Comparison of ENCODE assay signal across 8 mouse cellular contexts in the genomic region with DNA sequence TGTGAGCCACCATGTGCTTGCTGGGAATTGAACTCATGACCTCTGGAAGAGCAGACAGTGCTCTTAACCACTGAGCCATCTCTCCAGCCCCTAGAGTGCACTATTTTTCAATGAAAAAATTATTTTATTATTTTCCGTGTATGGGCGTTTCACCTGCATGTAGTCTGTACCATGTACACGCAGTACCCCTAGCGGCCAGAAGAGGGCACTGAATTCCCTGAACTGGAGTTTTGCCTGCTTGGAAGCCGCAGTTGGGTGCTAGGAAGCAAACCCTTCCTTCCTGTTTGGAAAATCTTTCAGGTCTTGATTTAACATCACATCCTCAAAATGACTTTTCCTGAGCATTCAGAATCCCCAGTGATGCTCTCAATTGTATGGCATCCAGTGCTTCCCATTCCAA. TPM values are rescaled to one million over a fixed set of nuclear protein-coding genes. Genes with fewer than 3 reads are reported as not detected.
DNase-seq lines count a peak whose midpoint lies in the region; ATAC-seq and TF ChIP-seq lines count a peak whose summit lies in the region.
"Had no signal": no experiment of that assay in that cellular context is flagged by ENCODE, and none has a peak within 500 bp of the region (broad histone marks: within the 10 kb centered on the region; RNA-seq: fewer than 3 reads in every experiment).

No protein-coding gene starts in this region.

- no peak overlapping the region for H3K4me3 ChIP-seq in liver, embryonic 11.5 days (ENCODE audit: low read depth, low read length)
- no peak overlapping the region for H3K4me3 ChIP-seq in thymus, adult 2 months (ENCODE audit: control insufficient read depth, insufficient read depth, low read length)
- H3K4me3 ChIP-seq: neural tube, embryonic 13.5 days had no signal

- no peak for ATAC-seq in liver, embryonic 11.5 days (replicated peaks; ENCODE audit: low FRiP score)
- peak; percentile 58 for ATAC-seq in granulocyte monocyte progenitor cell, adult 5-6 weeks (replicated peaks; ENCODE audit: poor library complexity, severe bottlenecking)
- 0 out of 2 replicates have a peak, but pooled peaks have one; percentile 45 for ATAC-seq in megakaryocyte, adult 5-6 weeks (ENCODE audit: poor library complexity, severe bottlenecking)

- no peak overlapping the region for H3K27ac ChIP-seq in liver, embryonic 11.5 days (ENCODE audit: low read depth, low read length)
- no peak overlapping the region for H3K27ac ChIP-seq in thymus, adult 2 months (ENCODE audit: control insufficient read depth, insufficient read depth, low read length)
- H3K27ac ChIP-seq: neural tube, embryonic 13.5 days had no signal

- no peak overlapping the region for H3K4me2 ChIP-seq in liver, embryonic 11.5 days
- H3K4me2 ChIP-seq: neural tube, embryonic 13.5 days had no signal

- 12% methylated on average over 5 of the region's 5 CpGs for WGBS in liver, embryonic 11.5 days
- whole genome bisulfite sequencing in thymus, adult 2 months = 7% methylated on average over 5 of the region's 5 CpGs

- no peaks in the 10 kb centered on the region for H3K9me3 ChIP-seq in liver, embryonic 11.5 days (ENCODE audit: control insufficient read depth, low read length)

- TF ChIP-seq CTCF in thymus, adult 2 months (IDR thresholded peaks at IDR 0.05; ENCODE audit: borderline replicate concordance, control insufficient read depth, extremely low read depth, insufficient read depth, low read length, poor library complexity) = peak; percentile 51; the same call in 1 of the 2 replicates

- no peak overlapping the region for H3K9ac ChIP-seq in liver, embryonic 11.5 days (ENCODE audit: low read depth, low read length)
- H3K9ac ChIP-seq: neural tube, embryonic 13.5 days had no signal

- H3K27me3 ChIP-seq in liver, embryonic 11.5 days (replicated peaks; ENCODE audit: control insufficient read depth, insufficient read depth, low read length) = no peaks in the 10 kb centered on the region
- no peaks in the 10 kb centered on the region for H3K27me3 ChIP-seq in thymus, adult 2 months (ENCODE audit: control insufficient read depth, insufficient read depth, low read length)
- H3K27me3 ChIP-seq: neural tube, embryonic 13.5 days had no signal

- DNase-seq in liver (peak; percentile 76), NIH3T3 (ENCODE audit: low read depth) (peak; percentile 60)
- DNase-seq in liver, embryonic 11.5 days (ENCODE audit: low spot score) = no peak
- DNase-seq in c-Kit-negative CD71-positive TER-119-positive erythroid progenitor cells, embryonic 14.5 days (ENCODE audit: low read depth, low spot score) = peak; percentile 56
- peak; percentile 74 for DNase-seq in thymus, adult 2 months

- H3K4me1 ChIP-seq in liver, embryonic 11.5 days (replicated peaks; ENCODE audit: control insufficient read depth, insufficient read depth, low read length) = no peaks in the 10 kb centered on the region
- H3K4me1 ChIP-seq in thymus, adult 2 months (replicated peaks; ENCODE audit: control insufficient read depth, insufficient read depth, low read length) = no peaks in the 10 kb centered on the region
- H3K4me1 ChIP-seq: neural tube, embryonic 13.5 days had no signal

- no peak for TF ChIP-seq POLR2A in thymus, adult 2 months (IDR thresholded peaks at IDR 0.05; ENCODE audit: control insufficient read depth, extremely low read depth, insufficient read depth, low read length, poor library complexity)

- peaks cover 4% of the 10 kb centered on the region; the same call in 1 of the 2 replicates for H3K36me3 ChIP-seq in liver, embryonic 11.5 days (ENCODE audit: control insufficient read depth, insufficient read depth, low read length)
- no peaks in the 10 kb centered on the region for H3K36me3 ChIP-seq in thymus, adult 2 months (ENCODE audit: control insufficient read depth, insufficient read depth, low read length)
- H3K36me3 ChIP-seq: neural tube, embryonic 13.5 days had no signal

RNA-seq across cellular contexts. Expression of gene Kpnb1, which starts 10.9 kb away (rescaled TPM):
- 78.9 and 84.4 TPM in 2 replicates for polyA plus RNA-seq in liver, embryonic 11.5 days (2014; fragmentation: Nextera tagmentation; extraction: Ambion mirVana)
- total RNA-seq in granulocyte monocyte progenitor cell, adult 5-6 weeks (2014; fragmentation: Nextera tagmentation) = 165 and 169 TPM in 2 replicates
- 300 and 382 TPM in 2 replicates for total RNA-seq in granulocyte monocyte progenitor cell, adult 5-6 weeks (2017)
- total RNA-seq in megakaryocyte, adult 5-6 weeks (2015) = 86.9 and 93.7 TPM in 2 replicates
- 196 and 233 TPM in 2 replicates for total RNA-seq in megakaryocyte, adult 5-6 weeks (2017)
- polyA plus RNA-seq in thymus, adult 2 months (2012; rRNA removed) = 60.8 and 64.1 TPM in 2 replicates

RNA-seq across cellular contexts. Expression of gene Tbkbp1, which starts 47.3 kb away (rescaled TPM):
- polyA plus RNA-seq in liver, embryonic 11.5 days (2014; fragmentation: Nextera tagmentation; extraction: Ambion mirVana) = 5.4 and 5.5 TPM in 2 replicates
- 8.0 and 8.5 TPM in 2 replicates for total RNA-seq in granulocyte monocyte progenitor cell, adult 5-6 weeks (2014; fragmentation: Nextera tagmentation)
- 1.1 and 6.6 TPM in 2 replicates for total RNA-seq in granulocyte monocyte progenitor cell, adult 5-6 weeks (2017)
- total RNA-seq in megakaryocyte, adult 5-6 weeks (2015) = 16.0 and 17.6 TPM in 2 replicates
- 13.6 and 17.2 TPM in 2 replicates for total RNA-seq in megakaryocyte, adult 5-6 weeks (2017)
- 7.3 and 8.8 TPM in 2 replicates for polyA plus RNA-seq in thymus, adult 2 months (2012; rRNA removed)
